Mouse (Mus musculus): ENCODE measurements around the gene Tmem220.

The Tmem220 gene

GRCm38 (mm10) chr11:67024867-67025477 lies at the start of gene Tmem220:
Gene Tmem220 (plus strand): TSS chr11:67025154.
- TF ChIP-seq GATA4 (IDR thresholded peaks at IDR 0.05; ENCODE audit: insufficient replicate concordance, low read length), result no peak

GRCm38 (mm10) chr11:66975606-66976330 lies 49.2 kb upstream of the Tmem220 start:
- no peak for TF ChIP-seq GATA4 (IDR thresholded peaks at IDR 0.05; ENCODE audit: insufficient replicate concordance, low read length)

GRCm38 (mm10) chr11:66981336-66982115 lies 43.4 kb upstream of the Tmem220 start:
- TF ChIP-seq GATA4 (IDR thresholded peaks at IDR 0.05; ENCODE audit: insufficient replicate concordance, low read length), result no peak

- TF ChIP-seq GATA4 (IDR thresholded peaks at IDR 0.05; ENCODE audit: insufficient replicate concordance, low read length), result no peak
These were observed 42.2 kb upstream of the Tmem220 start for GRCm38 (mm10) chr11:66982794-66983193.

- no peak for TF ChIP-seq GATA4 (IDR thresholded peaks at IDR 0.05; ENCODE audit: insufficient replicate concordance, low read length)
These were observed 41.4 kb upstream of the Tmem220 start for GRCm38 (mm10) chr11:66983422-66984164.

GRCm38 (mm10) chr11:66984165-66985135 lies 40.5 kb upstream of the Tmem220 start:
- no peak for TF ChIP-seq GATA4 (IDR thresholded peaks at IDR 0.05; ENCODE audit: insufficient replicate concordance, low read length)

GRCm38 (mm10) chr11:66985136-66985702 lies 39.7 kb upstream of the Tmem220 start:
- no peak for TF ChIP-seq GATA4 (IDR thresholded peaks at IDR 0.05; ENCODE audit: insufficient replicate concordance, low read length)

GRCm38 (mm10) chr11:66992150-66992549 lies 32.8 kb upstream of the Tmem220 start:
- no peak for TF ChIP-seq GATA4 (IDR thresholded peaks at IDR 0.05; ENCODE audit: insufficient replicate concordance, low read length)

GRCm38 (mm10) chr11:66993674-66994073 lies 31.3 kb upstream of the Tmem220 start:
- TF ChIP-seq GATA4 (IDR thresholded peaks at IDR 0.05; ENCODE audit: insufficient replicate concordance, low read length), result no peak

GRCm38 (mm10) chr11:66996446-66996845 lies 28.5 kb upstream of the Tmem220 start:
- TF ChIP-seq GATA4 (IDR thresholded peaks at IDR 0.05; ENCODE audit: insufficient replicate concordance, low read length), result no peak

GRCm38 (mm10) chr11:66998467-66999403 lies 26.2 kb upstream of the Tmem220 start:
- TF ChIP-seq GATA4 (IDR thresholded peaks at IDR 0.05; ENCODE audit: insufficient replicate concordance, low read length), result no peak

- TF ChIP-seq GATA4 (IDR thresholded peaks at IDR 0.05; ENCODE audit: insufficient replicate concordance, low read length), result no peak
These were observed 24.3 kb upstream of the Tmem220 start for GRCm38 (mm10) chr11:67000671-67001070.

GRCm38 (mm10) chr11:67001717-67002116 lies 23.2 kb upstream of the Tmem220 start:
- TF ChIP-seq GATA4 (IDR thresholded peaks at IDR 0.05; ENCODE audit: insufficient replicate concordance, low read length), result no peak
